Comparison of ENCODE assay signal across 24 mouse cellular contexts in genomic region chr10:42186941-42187401, GRCm38 (mm10).
DNase-seq lines count a peak whose midpoint lies in the region; ATAC-seq and TF ChIP-seq lines count a peak whose summit lies in the region.
"Had no signal": no experiment of that assay in that cellular context is flagged by ENCODE, and none has a peak within 500 bp of the region (broad histone marks: within the 10 kb centered on the region; RNA-seq: fewer than 3 reads in every experiment).

No protein-coding gene starts in this region.

- no peak for TF ChIP-seq CTCF in hindbrain, postnatal 0 days (IDR thresholded peaks at IDR 0.05; ENCODE audit: low read depth)

- peak; percentile 31 for ATAC-seq in hindbrain, postnatal 0 days
- no peak for ATAC-seq in hindbrain, embryonic 16.5 days

- no peak overlapping the region for H3K9ac ChIP-seq in hindbrain, postnatal 0 days (replicated peaks; ENCODE audit: low read length)
- H3K9ac ChIP-seq in hindbrain, embryonic 16.5 days (ENCODE audit: low read depth, low read length) = no peak overlapping the region
- H3K9ac ChIP-seq: embryonic facial prominence, embryonic 13.5 days; heart, embryonic 13.5 days; midbrain, embryonic 12.5 days; neural tube, embryonic 15.5 days had no signal

- H3K9me3 ChIP-seq in hindbrain, postnatal 0 days (ENCODE audit: low read length) = no peaks in the 10 kb centered on the region
- H3K9me3 ChIP-seq in hindbrain, embryonic 16.5 days (ENCODE audit: control insufficient read depth, low read length) = no peaks in the 10 kb centered on the region
- H3K9me3 ChIP-seq in limb, embryonic 10.5 days (replicated peaks) = no peaks in the 10 kb centered on the region
- H3K9me3 ChIP-seq: embryonic facial prominence, embryonic 13.5 days; heart, embryonic 13.5 days; midbrain, embryonic 12.5 days; neural tube, embryonic 15.5 days had no signal

- H3K27ac ChIP-seq in hindbrain, postnatal 0 days = no peak overlapping the region
- H3K27ac ChIP-seq in hindbrain, embryonic 16.5 days (ENCODE audit: low read depth, low read length) = no peak overlapping the region
- H3K27ac ChIP-seq in limb, embryonic 10.5 days = no peak overlapping the region
- H3K27ac ChIP-seq: embryonic facial prominence, embryonic 13.5 days; heart, embryonic 13.5 days; left cerebral cortex, adult 2 months; midbrain, embryonic 12.5 days; neural tube, embryonic 15.5 days had no signal

- no peak overlapping the region for H3K4me3 ChIP-seq in hindbrain, postnatal 0 days (ENCODE audit: low read length)
- H3K4me3 ChIP-seq in hindbrain, embryonic 16.5 days (ENCODE audit: low read length) = no peak overlapping the region
- no peak overlapping the region for H3K4me3 ChIP-seq in limb, embryonic 10.5 days
- H3K4me3 ChIP-seq: embryonic facial prominence, embryonic 13.5 days; erythroblast, embryonic 14.5 days; heart, embryonic 13.5 days; left cerebral cortex, adult 2 months; midbrain, embryonic 12.5 days; neural tube, embryonic 15.5 days had no signal

- 0 out of 2 replicates have a peak, but pooled peaks cover 3% of the 10 kb centered on the region for H3K36me3 ChIP-seq in hindbrain, postnatal 0 days (ENCODE audit: insufficient read depth, low read length)
- 0 out of 2 replicates have a peak, but pooled peaks cover 2% of the 10 kb centered on the region for H3K36me3 ChIP-seq in hindbrain, embryonic 16.5 days (ENCODE audit: control insufficient read depth, insufficient read depth, low read length)
- H3K36me3 ChIP-seq in limb, embryonic 10.5 days = peaks cover 22% of the 10 kb centered on the region

- H3K27me3 ChIP-seq in hindbrain, postnatal 0 days (ENCODE audit: insufficient read depth, low read length) = no peaks in the 10 kb centered on the region
- no peaks in the 10 kb centered on the region for H3K27me3 ChIP-seq in hindbrain, embryonic 16.5 days (replicated peaks; ENCODE audit: control insufficient read depth, insufficient read depth, low read length)
- H3K27me3 ChIP-seq in limb, embryonic 10.5 days (ENCODE audit: low read depth, poor library complexity, severe bottlenecking) = no peaks in the 10 kb centered on the region
- H3K27me3 ChIP-seq: embryonic facial prominence, embryonic 13.5 days; heart, embryonic 13.5 days; neural tube, embryonic 15.5 days had no signal

- no peak overlapping the region for H3K4me2 ChIP-seq in hindbrain, postnatal 0 days (ENCODE audit: low read depth, low read length)
- no peak overlapping the region for H3K4me2 ChIP-seq in hindbrain, embryonic 16.5 days (ENCODE audit: low read length)
- H3K4me2 ChIP-seq: embryonic facial prominence, embryonic 13.5 days; heart, embryonic 13.5 days; midbrain, embryonic 12.5 days; neural tube, embryonic 15.5 days had no signal

- DNase-seq in hindbrain, postnatal 0 days (ENCODE audit: low spot score) = no peak
- DNase-seq in cerebellum, adult 11 months = peak; percentile 68
- DNase-seq in cerebellum, adult 18-20 months = peak; percentile 74 to 81
- peak; percentile 67 to 75 for DNase-seq in cerebellum, postnatal 14 days
- DNase-seq in limb, embryonic 10.5 days (ENCODE audit: low spot score) = no peak
- DNase-seq in lung, postnatal 25 days (ENCODE audit: low spot score) = no peak
- DNase-seq: adrenal gland, adult 8-10 months; embryo, embryonic 11 days; gastrocnemius, postnatal 14 days; heart, adult 18-20 months; heart, postnatal 14 days; kidney, adult 11 months; kidney, postnatal 4 days; lung, adult 18-20 months; lung, postnatal 14 days; right cerebral cortex, postnatal 14 days; spleen, adult 18-20 months had no signal

- peaks cover 17% of the 10 kb centered on the region for H3K4me1 ChIP-seq in hindbrain, postnatal 0 days (ENCODE audit: insufficient read depth, low read length)
- peaks cover 6% of the 10 kb centered on the region; the same call in 1 of the 2 replicates for H3K4me1 ChIP-seq in hindbrain, embryonic 16.5 days (ENCODE audit: control insufficient read depth, insufficient read depth, low read depth, low read length)
- peaks cover 49% of the 10 kb centered on the region for H3K4me1 ChIP-seq in limb, embryonic 10.5 days

- 72% methylated on average over 9 of the region's 9 CpGs for WGBS in hindbrain, postnatal 0 days
- 81% methylated on average over 9 of the region's 9 CpGs for WGBS in hindbrain, embryonic 16.5 days
- 86% methylated on average over 9 of the region's 9 CpGs for WGBS in limb, embryonic 10.5 days

Comparison
In these comparisons a context has a peak if more than half of its experiments do, and no peak if none do; other contexts are left out.
1. DNase-seq: peak in cerebellum, adult 11 months (single experiment), cerebellum, adult 18-20 months (2 of 2) and cerebellum, postnatal 14 days (2 of 2); none in hindbrain, postnatal 0 days (single experiment), limb, embryonic 10.5 days (single experiment) and lung, postnatal 25 days (single experiment).